Mouse (Mus musculus) heart, embryonic 11.5 days (tissue): ENCODE measurements around the gene BC030867. TPM values are rescaled to one million over a fixed set of nuclear protein-coding genes. Genes with fewer than 3 reads are reported as not detected.

ENCODE experiments used
- ATAC-seq: fragments of 200-750 bp; cut with Nextera tagmentation; replicated peaks from 2 replicates; pipeline ENCODE4 v1.8.0; 2017; ENCODE audit warnings: moderate library complexity; ENCODE audit not compliant: insufficient number of reproducible peaks, low FRiP score, low TSS enrichment
- H3K27ac ChIP-seq: fragments of 300-500 bp; sonication (generic); 2 replicates; pipeline ENCODE4 v1.5.1; 2014; ENCODE audit warnings: mild to moderate bottlenecking, low read depth, low read length
- H3K27me3 ChIP-seq: fragments of 300-500 bp; sonication (generic); 2 replicates; pipeline ENCODE4 v1.6.1; 2014; ENCODE audit warnings: mild to moderate bottlenecking, low read length, mixed read lengths; ENCODE audit not compliant: control insufficient read depth, insufficient read depth
- H3K36me3 ChIP-seq: fragments of 300-500 bp; sonication (generic); 2 replicates; pipeline ENCODE4 v1.6.1; 2014; ENCODE audit warnings: mild to moderate bottlenecking, low read length, moderate library complexity, mixed read lengths; ENCODE audit not compliant: control insufficient read depth, insufficient read depth
- H3K4me1 ChIP-seq: fragments of 300-500 bp; sonication (generic); 2 replicates; pipeline ENCODE4 v1.6.1; 2014; ENCODE audit warnings: low read length; ENCODE audit not compliant: control insufficient read depth, insufficient read depth
- H3K4me2 ChIP-seq: fragments of 300-500 bp; sonication (generic); 2 replicates; pipeline ENCODE4 v1.6.1; 2014; ENCODE audit warnings: mild to moderate bottlenecking, moderate library complexity
- H3K4me3 ChIP-seq: fragments of 300-500 bp; sonication (generic); 2 replicates; pipeline ENCODE4 v1.5.1; 2014; ENCODE audit warnings: low read depth, low read length
- H3K9ac ChIP-seq: fragments of 300-500 bp; sonication (generic); 2 replicates; pipeline ENCODE4 v1.6.1; 2014; ENCODE audit warnings: mild to moderate bottlenecking, low read depth, low read length, moderate library complexity
- H3K9me3 ChIP-seq: fragments of 300-500 bp; sonication (generic); replicated peaks from 2 replicates; pipeline ENCODE4 v1.6.1; 2016; ENCODE audit warnings: low read length; ENCODE audit not compliant: control insufficient read depth
- WGBS: fragments of 180-500 bp; shearing (Covaris S2); extraction: QIAGEN DNeasy Blood & Tissue Kit; methylation state at CpG from one replicate; pipeline ENCODE4 v1.1.7; 2014; ENCODE audit not compliant: insufficient replicate concordance; 5-methylcytosine and 5-hydroxymethylcytosine counted together
- polyA plus RNA-seq: library from polyadenylated mRNA; unstranded; fragments of >200 nt; fragmentation: Nextera tagmentation; extraction: Ambion mirVana; gene quantifications from 2 replicates; pipeline ENCODE4 v1.2.1, GENCODE M21; 2014

BC030867 gene
- polyA plus RNA-seq = 12.7 and 13.2 TPM in 2 replicates

DNA sequence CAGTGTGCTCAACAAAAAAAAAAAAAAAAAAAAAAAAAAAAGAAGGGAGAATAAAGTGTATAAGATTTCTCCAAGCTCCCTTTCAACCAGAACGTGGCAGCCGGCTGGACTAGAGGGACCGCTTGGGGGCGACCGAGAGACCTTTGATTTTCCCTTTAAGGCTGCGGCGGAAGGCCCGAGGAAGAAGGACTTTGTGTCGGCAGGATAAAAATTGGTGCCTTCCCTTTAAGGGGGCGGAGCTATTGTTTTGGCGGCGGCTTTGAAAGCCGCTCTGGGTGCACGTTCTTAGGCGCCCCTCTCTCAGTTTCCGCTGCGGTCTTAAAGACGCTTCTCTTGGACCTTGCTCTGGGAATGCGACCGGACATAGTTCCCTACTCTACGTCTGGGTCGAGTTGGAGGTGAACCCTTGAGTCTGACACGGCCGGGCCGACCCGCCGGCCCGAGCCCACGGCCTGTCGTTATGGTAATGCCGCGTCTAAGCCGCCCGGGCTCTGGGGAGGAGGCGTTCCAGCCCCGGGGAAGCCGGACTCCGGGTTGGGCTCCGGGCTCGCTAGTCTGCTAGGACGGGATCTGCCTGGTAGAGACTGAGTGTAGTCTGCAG is at the start of gene BC030867:
BC030867 (plus strand) TSS at position 253 of the 601 bp plus-strand sequence.
- H3K27me3 ChIP-seq = no peaks in the 10 kb centered on the region
- no peaks in the 10 kb centered on the region for H3K9me3 ChIP-seq
- peak; percentile 31 for ATAC-seq
- H3K27ac ChIP-seq = no peak within 1 kb of the TSS
- H3K9ac ChIP-seq = peak within 1 kb of the TSS; percentile 75
- H3K4me2 ChIP-seq = peak within 1 kb of the TSS; percentile 82
- peak within 1 kb of the TSS; percentile 75 for H3K4me3 ChIP-seq
- no peaks in the 10 kb centered on the region for H3K36me3 ChIP-seq
- WGBS = under 1% methylated on average over 41 of the region's 41 CpGs
- peaks cover 18% of the 10 kb centered on the region for H3K4me1 ChIP-seq

DNA sequence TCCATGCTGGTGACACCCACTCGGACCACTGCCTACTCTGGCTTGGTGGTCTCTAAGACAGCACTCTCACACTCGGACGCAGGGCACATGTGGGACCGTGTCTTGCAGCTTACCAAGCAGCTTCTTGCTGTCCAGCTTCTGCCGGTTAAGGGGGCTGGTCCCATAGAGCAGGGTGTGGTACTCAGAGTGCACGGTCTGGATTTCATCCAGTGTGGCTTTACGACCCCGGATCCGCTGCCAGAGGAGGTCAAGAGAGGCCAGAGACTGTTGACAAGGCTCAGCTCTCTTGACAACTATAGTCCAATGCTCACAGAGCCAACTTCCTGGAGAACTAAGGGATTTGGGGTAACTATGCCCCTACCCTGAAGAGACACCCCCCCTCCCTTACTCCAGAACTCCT is 48.8 kb upstream of the BC030867 start:
- no peak overlapping the region for H3K9ac ChIP-seq
- peaks cover 45% of the 10 kb centered on the region for H3K36me3 ChIP-seq

GRCm38 (mm10) chr11:102201408-102201821 is 47.3 kb upstream of the BC030867 start:
- Histone ChIP-seq H3K36me3 (peaks cover 48% of the 10 kb centered on the region), H3K9me3 (no peaks in the 10 kb centered on the region), H3K27me3 (no peaks in the 10 kb centered on the region), H3K4me2 (no peak overlapping the region), H3K27ac (no peak overlapping the region), H3K4me3 (no peak overlapping the region), H3K4me1 (peaks cover 21% of the 10 kb centered on the region), H3K9ac (no peak overlapping the region)
- ATAC-seq = no peak
- 77% methylated on average over 12 of the region's 12 CpGs for WGBS

More for the DNA sequence above, 48.8 kb upstream of the BC030867 start:
- no peak; the same call in 1 of the 2 replicates for ATAC-seq
- no peaks in the 10 kb centered on the region for H3K27me3 ChIP-seq
- H3K27ac ChIP-seq = no peak overlapping the region
- peaks cover 9% of the 10 kb centered on the region for H3K4me1 ChIP-seq
- no peaks in the 10 kb centered on the region for H3K9me3 ChIP-seq
- no peak overlapping the region for H3K4me3 ChIP-seq
- 64% methylated on average over 9 of the region's 9 CpGs for WGBS
- H3K4me2 ChIP-seq = no peak overlapping the region

GRCm38 (mm10) chr11:102206481-102206880 is 42.2 kb upstream of the BC030867 start:
- ATAC-seq = no peak
- H3K27me3 ChIP-seq = no peaks in the 10 kb centered on the region
- H3K4me1 ChIP-seq = peaks cover 64% of the 10 kb centered on the region
- no peaks in the 10 kb centered on the region for H3K9me3 ChIP-seq
- no peak overlapping the region for H3K9ac ChIP-seq
- peaks cover 16% of the 10 kb centered on the region for H3K36me3 ChIP-seq
- H3K4me3 ChIP-seq = no peak overlapping the region
- no peak overlapping the region for H3K27ac ChIP-seq
- H3K4me2 ChIP-seq = peak overlapping the region; percentile 9; the same call in 1 of the 2 replicates
- WGBS = 64% methylated on average over 30 of the region's 30 CpGs

DNA sequence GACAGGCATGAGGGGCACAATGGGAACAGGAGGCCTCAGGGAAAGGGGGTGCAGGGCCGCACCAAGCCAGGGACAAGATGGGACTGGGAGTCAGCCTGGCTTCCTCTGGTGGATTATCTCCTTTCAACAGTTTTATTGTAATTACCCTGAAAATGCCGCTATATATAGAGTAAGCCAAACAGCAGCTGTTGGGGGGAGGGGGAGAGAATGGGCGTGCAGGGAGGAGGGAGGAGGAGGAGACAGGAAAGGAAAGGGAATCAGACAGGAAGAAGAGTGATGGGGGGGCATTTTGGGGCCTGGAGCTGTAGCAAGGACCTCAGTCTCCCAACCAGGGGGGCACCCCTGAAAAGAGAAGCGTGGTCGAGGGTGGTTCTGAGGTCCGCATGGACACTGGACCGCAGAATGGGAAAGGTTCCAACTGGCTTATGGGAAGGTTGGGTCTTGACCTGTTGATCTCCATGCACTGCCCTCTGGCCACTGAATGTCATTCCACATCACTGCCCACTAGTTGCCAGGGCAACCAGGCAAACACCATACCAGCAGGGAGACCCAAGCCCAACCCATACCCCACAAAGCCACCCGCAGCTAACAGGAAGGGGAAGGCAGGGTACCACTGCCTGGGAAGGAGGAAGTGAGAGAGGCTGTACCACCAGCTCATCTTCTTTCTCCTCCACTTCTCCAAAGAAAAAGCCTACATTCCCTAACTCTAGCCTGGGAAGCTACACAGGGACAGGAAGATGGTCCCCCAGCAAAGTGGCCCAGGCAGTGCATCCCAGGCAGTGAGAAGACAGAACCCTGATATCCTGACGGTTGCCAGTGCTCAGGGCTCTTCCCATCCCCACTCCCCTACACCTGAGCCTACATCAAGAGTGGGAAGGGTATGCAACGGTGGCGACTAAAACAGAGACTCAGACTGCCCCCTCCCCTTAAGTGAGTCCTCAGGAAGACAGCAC is 40.6 kb upstream of the BC030867 start:
- H3K4me3 ChIP-seq = no peak overlapping the region
- H3K27ac ChIP-seq = 0 out of 2 replicates have a peak overlapping the region, but pooled peaks have one; percentile 46
- no peaks in the 10 kb centered on the region for H3K9me3 ChIP-seq
- H3K27me3 ChIP-seq = no peaks in the 10 kb centered on the region
- 45% methylated on average over 11 of the region's 11 CpGs for WGBS
- peak overlapping the region; percentile 38 for H3K4me2 ChIP-seq
- no peak overlapping the region for H3K9ac ChIP-seq
- H3K4me1 ChIP-seq = peaks cover 76% of the 10 kb centered on the region
- peaks cover 10% of the 10 kb centered on the region for H3K36me3 ChIP-seq
- ATAC-seq = no peak

DNA sequence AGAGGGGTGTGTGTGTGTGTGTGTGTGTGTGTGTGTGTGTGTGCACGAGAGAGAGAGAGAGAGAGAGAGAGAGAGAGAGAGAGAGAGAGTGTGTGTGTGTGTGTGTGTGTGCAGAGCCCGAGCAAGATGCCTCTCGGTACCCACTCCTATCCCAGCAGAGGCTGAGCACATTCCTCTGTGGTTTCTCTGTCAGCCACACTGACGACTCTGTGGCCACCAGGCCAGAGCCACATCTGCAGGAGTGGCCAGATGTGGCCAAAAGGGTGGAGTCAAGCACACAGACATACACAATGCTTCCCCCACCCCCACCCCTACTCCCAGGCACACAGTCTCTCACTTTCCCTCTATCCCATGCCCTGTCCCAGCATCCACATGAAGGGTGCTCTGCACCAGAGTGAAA is 39.8 kb upstream of the BC030867 start:
- Histone ChIP-seq H3K9me3 (no peaks in the 10 kb centered on the region), H3K27ac (0 out of 2 replicates have a peak overlapping the region, but pooled peaks have one; percentile 29), H3K4me1 (peaks cover 83% of the 10 kb centered on the region), H3K4me2 (no peak overlapping the region), H3K27me3 (no peaks in the 10 kb centered on the region), H3K36me3 (peaks cover 8% of the 10 kb centered on the region; the same call in 1 of the 2 replicates), H3K9ac (peak overlapping the region; percentile 39; the same call in 1 of the 2 replicates), H3K4me3 (no peak overlapping the region)
- ATAC-seq = no peak
- WGBS = 41% methylated on average over 3 of the region's 4 CpGs

- Histone ChIP-seq H3K27ac (no peak overlapping the region), H3K9ac (no peak overlapping the region), H3K9me3 (no peaks in the 10 kb centered on the region), H3K36me3 (peaks cover 5% of the 10 kb centered on the region; the same call in 1 of the 2 replicates), H3K4me3 (no peak overlapping the region), H3K4me2 (no peak overlapping the region; the same call in 1 of the 2 replicates), H3K27me3 (no peaks in the 10 kb centered on the region), H3K4me1 (peaks cover 84% of the 10 kb centered on the region)
- no peak for ATAC-seq
- WGBS = 34% methylated on average over 2 of the region's 2 CpGs
Measured at GRCm38 (mm10) chr11:102209742-102210141, 38.9 kb upstream of the BC030867 start.

- Histone ChIP-seq H3K4me1 (peaks cover 84% of the 10 kb centered on the region), H3K27ac (no peak overlapping the region), H3K4me3 (no peak overlapping the region), H3K4me2 (no peak overlapping the region), H3K9me3 (no peaks in the 10 kb centered on the region), H3K9ac (no peak overlapping the region), H3K27me3 (no peaks in the 10 kb centered on the region), H3K36me3 (peaks cover 5% of the 10 kb centered on the region; the same call in 1 of the 2 replicates)
- whole genome bisulfite sequencing = 64% methylated on average over 3 of the region's 3 CpGs
- ATAC-seq = no peak
Measured at GRCm38 (mm10) chr11:102210185-102210584, 38.5 kb upstream of the BC030867 start.
